Mouse (Mus musculus): ENCODE measurements around the gene Il18r1.

DNA sequence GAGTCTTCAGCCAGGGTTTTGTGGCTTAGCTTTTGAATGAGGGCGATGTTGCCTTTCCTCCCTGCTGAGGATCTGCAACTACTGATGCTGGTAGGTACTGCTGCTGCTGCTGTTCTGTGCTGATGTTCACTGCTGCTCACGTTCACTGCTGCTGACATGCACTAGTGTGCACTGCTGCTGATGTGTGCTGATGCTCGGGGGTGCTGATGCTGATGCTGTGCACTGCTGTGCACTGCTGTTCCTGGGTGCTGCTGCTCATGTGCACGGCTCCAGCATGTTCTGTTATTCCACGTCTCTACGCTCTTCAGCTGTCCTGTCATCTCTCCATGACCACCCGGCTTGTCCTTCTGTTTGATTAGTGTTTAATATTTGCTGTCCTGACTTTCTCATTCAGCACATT lies 57.6 kb downstream of the Il18r1 start:
- TF ChIP-seq POLR2A (IDR thresholded peaks at IDR 0.05; ENCODE audit: insufficient read depth, low read length) = no peak
- no peak for TF ChIP-seq CTCF (IDR thresholded peaks at IDR 0.05; ENCODE audit: low read depth, low read length)

All from ES-Bruce4 (cell line).